Mouse (Mus musculus) mature B cell (primary cell): ENCODE results near the gene Egfl7.

Source experiments
- in situ Hi-C: fragments of 300-500 bp; cut with MboI; formaldehyde crosslinking; loops from 2 replicates; pipeline ENCODE4 v1.14.3; 2019

The Egfl7 gene

GRCm38 (mm10) chr2:26566221-26566620 lies 13.6 kb upstream of the Egfl7 start:
- in situ Hi-C loops, result no loop called here

DNA sequence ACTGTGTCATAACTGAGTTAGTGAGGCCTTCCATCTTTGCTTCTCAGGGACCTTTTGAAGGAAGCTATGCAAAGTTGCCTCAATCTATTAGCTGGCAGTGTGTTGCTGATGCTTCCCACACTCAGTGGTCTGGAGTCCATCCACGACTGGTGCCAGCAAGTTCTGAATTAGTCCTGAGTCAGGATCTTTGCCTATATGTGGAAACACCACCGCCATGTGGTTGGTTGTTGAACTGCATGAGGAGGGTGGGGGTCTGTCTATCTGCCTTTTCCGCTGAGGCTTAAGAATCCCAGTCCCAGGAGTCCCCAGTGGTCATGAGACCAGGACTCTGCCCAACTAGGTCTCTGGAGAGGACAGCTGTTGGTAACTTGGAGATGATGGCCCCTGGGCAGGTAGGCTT lies 9.8 kb upstream of the Egfl7 start:
- in situ Hi-C loops, result no loop called here

DNA sequence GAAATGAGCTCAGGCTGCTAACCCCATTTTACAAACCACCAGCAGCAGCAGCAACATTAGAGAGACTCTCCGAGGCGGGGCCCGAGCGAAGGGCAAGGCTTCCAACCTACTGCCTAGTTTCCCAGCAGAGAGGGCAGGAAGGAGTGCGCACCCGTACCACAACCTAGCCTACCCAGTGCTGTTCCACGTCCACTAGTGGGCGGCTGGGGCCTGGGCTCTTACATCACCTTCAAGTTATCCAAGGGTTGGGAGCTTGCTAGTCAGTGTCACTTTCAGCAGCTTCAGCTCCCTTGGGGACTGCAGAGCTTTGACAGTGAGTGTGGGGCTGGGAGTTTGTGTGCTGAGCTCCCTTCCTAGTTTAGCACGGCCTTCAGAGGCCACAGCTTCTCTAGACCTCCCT lies 8.4 kb upstream of the Egfl7 start:
- in situ Hi-C loops, result no loop called here

- in situ Hi-C loops, result no loop called here
These were observed 8.0 kb upstream of the Egfl7 start for GRCm38 (mm10) chr2:26571826-26572225.

DNA sequence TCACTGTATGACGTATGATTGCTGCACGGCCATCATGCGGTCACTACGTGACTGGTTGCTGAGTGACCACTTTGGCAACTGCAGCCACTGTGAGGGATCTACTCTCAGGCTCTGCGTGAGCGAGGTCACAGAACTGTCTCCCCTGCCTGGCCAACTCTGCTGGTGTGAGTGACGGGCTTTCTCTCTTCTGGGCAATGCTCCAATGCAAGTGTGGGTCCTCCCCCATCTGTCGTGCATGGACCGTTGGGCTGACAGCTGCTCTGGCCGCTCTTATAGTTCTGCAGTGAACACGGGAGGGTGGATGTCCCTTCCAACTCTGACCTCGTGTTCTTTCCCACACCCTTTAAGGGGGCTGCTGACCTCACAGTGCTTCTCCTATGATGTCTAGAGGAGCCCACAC lies 6.4 kb upstream of the Egfl7 start:
- in situ Hi-C loops, result no loop called here

DNA sequence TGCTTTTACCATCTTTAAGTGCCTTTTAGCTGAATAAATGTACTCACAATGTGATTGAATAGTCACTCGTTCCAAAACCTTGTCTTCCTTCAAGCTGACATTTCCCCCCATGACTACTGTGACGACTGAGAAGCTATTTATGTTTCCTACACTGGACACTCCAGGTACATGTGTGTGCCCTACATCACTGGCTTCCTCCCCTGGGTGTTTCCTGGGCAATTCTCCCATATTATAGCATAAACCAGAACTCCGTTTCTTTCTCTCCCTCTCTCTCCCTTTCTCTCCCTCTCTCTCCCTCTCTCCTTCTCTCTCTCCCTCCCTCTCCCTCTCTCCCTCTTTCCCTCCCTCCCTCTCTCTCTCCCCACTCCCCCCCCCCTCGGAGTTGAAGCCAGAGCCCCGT lies 6.0 kb upstream of the Egfl7 start:
- in situ Hi-C loops, result no loop called here

GRCm38 (mm10) chr2:26574862-26575261 lies 5.0 kb upstream of the Egfl7 start:
- in situ Hi-C loops, result no loop called here

- in situ Hi-C loops, result no loop called here
These were observed 4.4 kb upstream of the Egfl7 start for GRCm38 (mm10) chr2:26575378-26575777.

DNA sequence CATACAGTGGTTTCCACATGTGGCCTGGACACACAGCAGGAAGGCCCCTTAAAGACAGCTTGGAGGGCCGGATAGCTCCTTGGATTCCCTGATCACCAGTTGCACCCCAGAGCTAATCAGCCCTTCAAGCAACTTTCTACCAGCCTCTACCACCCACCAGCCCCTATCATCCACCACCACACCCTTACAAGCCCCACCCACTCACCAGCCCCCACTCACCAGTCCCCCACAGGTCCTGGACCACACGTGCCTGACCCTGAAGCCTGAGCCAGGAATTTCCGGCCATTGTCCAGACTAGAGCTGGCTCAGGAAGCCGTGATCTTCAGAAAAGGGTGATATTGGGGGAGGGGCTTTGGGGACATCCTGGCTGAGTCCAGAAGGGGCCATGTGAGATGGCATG lies 3.9 kb upstream of the Egfl7 start:
- in situ Hi-C loops, result no loop called here

DNA sequence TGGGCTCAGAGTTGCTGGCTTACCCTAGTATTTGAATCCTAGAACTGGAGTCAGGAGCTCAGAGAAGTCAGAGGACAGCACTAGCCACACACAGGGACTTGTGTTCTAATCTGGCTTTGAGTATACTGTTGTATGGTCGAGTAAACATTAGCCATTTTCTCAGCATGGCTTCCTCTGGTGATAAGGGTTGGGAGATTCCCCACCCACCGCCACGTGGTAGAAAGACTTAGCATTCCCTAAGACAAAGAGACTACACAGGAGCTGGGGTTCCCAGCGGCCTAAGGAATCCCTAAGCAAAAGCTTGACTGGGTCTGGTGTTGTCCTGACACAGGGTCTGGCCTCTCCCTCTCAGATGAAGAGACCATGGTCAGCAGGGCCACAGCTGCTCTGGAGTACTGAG lies 3.4 kb upstream of the Egfl7 start:
- in situ Hi-C loops, result no loop called here

- in situ Hi-C loops, result no loop called here
These were observed 1.4 kb upstream of the Egfl7 start for GRCm38 (mm10) chr2:26578369-26578768.

DNA sequence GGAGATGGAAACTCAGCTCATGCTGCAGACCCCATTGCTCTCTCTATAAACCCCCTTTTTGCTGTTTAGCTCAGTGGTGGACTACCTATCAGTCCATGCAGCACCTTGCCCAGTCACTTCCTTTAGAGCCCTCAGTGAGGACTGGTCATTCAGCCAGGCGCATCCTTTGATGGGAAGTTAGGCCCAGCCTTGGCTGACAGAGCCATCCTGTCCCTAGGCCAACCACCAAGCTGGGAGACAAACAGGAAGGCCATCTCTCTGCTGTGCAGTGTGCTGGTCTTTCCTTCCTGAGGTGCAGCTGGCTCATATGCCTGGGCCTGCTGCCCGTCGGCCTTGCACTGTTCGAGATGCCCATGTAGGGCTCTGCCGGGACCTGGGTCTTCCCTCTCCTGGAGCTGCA lies 937 bp downstream of the Egfl7 start:
- in situ Hi-C loops, result no loop called here

GRCm38 (mm10) chr2:26582203-26582602 lies 2.4 kb downstream of the Egfl7 start:
- in situ Hi-C loops, result no loop called here

- in situ Hi-C loops, result no loop called here
These were observed 2.9 kb downstream of the Egfl7 start for GRCm38 (mm10) chr2:26582741-26583140.

- in situ Hi-C loops, result no loop called here
These were observed 3.8 kb downstream of the Egfl7 start for GRCm38 (mm10) chr2:26583640-26584039.

- in situ Hi-C loops, result loop anchor here (5.0 kb wide), 1 partner anchor 52 kb away; no protein-coding TSS in a partner anchor
These were observed 5.9 kb downstream of the Egfl7 start for GRCm38 (mm10) chr2:26585713-26586112.

GRCm38 (mm10) chr2:26586294-26587043 lies 6.7 kb downstream of the Egfl7 start, which contains the start of gene Gm20532:
Gene Gm20532, plus strand, starts transcription at chr2:26586639.
- in situ Hi-C loops, result loop anchor here (5.0 kb wide), 1 partner anchor 51 kb away; no protein-coding TSS in a partner anchor

GRCm38 (mm10) chr2:26587044-26587405 lies 7.2 kb downstream of the Egfl7 start:
- in situ Hi-C loops, result loop anchor here (5.0 kb wide), 1 partner anchor 50 kb away; no protein-coding TSS in a partner anchor

DNA sequence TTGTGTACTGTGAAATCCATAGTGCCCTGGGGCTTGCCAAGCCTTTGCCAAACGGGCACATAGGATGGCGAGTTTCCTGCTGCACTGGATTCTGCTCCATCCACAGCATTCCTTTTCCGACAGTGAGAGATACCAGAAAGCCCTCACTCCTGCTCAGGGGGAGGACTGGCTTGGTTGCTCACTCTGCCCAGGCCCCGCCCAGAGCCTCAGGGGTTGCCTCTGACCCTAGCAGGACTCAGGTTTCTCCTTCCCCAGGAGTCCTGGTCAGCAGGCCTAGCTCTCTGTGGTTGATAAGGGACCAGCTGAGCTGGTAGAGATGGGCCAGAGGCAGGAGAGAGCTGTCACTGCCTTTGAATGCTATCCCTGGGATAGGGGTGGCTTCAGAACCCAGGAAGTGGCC lies 8.8 kb downstream of the Egfl7 start:
- in situ Hi-C loops, result loop anchor here (5.0 kb wide), 1 partner anchor 49 kb away; no protein-coding TSS in a partner anchor

DNA sequence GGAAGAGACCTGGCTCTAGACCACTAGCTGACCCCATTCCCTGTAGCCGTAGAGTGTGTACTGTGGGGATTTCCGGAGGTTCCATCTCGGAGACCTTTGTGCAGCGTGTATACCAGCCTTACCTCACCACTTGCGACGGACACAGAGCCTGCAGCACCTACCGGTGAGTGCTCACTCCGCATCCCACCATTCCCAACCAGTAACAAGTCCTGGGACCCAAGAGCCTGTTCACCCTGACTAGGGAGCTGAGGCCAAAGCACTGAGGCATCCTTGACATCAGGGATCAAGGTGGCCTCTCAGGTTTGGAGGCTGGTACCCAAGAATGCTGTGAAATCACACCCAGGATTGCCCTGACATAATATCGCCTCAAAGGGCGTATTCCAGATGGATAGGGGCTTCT lies 9.5 kb downstream of the Egfl7 start:
- in situ Hi-C loops, result loop anchor here (5.0 kb wide), 1 partner anchor 48 kb away; no protein-coding TSS in a partner anchor

DNA sequence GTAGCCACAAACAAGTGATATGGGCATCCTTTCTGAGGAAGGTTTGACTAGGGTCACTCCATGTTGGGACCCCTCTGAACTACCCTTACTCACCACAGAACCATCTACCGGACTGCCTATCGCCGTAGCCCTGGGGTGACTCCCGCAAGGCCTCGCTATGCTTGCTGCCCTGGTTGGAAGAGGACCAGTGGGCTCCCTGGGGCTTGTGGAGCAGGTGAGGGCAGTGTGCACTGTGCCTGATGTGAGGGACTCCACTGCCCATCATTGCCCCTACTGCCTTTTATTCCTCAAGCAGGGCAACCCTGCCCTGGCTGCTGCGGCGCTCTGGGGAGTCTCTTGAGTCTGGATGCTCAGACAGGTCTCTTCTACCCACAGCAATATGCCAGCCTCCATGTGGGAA lies 10.5 kb downstream of the Egfl7 start:
- in situ Hi-C loops, result no loop called here

GRCm38 (mm10) chr2:26590962-26591361 lies 11.1 kb downstream of the Egfl7 start:
- in situ Hi-C loops, result no loop called here

DNA sequence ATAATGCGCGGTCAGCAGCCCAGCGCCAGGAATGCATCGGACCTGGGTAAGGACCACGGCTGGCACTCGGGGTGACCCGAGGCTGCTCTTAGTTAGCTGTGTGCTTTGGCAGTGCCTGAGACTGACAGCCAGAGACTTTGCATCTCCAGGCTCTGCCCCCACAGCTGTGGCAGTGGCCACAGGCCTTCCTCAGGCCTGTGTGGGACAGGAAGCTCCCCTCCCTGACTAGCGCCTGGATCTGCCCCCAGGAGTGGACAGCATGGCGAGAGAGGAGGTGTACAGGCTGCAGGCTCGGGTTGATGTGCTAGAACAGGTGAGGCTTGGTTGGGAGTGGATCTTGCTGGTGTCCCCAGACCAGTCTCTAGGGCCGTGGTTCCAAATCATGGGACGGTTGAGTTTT lies 11.6 kb downstream of the Egfl7 start:
- in situ Hi-C loops, result no loop called here
